Mouse (Mus musculus) c-Kit-positive CD71-negative TER-119-negative erythroid progenitor cells, embryonic 14.5 days (primary cell): ENCODE measurements around the gene Ift52.

Experiments
- DNase-seq: peaks from one replicate; pipeline ENCODE4 v3.0.0-alpha.2; 2013; ENCODE audit warnings: low read depth

Ift52 gene

DNA sequence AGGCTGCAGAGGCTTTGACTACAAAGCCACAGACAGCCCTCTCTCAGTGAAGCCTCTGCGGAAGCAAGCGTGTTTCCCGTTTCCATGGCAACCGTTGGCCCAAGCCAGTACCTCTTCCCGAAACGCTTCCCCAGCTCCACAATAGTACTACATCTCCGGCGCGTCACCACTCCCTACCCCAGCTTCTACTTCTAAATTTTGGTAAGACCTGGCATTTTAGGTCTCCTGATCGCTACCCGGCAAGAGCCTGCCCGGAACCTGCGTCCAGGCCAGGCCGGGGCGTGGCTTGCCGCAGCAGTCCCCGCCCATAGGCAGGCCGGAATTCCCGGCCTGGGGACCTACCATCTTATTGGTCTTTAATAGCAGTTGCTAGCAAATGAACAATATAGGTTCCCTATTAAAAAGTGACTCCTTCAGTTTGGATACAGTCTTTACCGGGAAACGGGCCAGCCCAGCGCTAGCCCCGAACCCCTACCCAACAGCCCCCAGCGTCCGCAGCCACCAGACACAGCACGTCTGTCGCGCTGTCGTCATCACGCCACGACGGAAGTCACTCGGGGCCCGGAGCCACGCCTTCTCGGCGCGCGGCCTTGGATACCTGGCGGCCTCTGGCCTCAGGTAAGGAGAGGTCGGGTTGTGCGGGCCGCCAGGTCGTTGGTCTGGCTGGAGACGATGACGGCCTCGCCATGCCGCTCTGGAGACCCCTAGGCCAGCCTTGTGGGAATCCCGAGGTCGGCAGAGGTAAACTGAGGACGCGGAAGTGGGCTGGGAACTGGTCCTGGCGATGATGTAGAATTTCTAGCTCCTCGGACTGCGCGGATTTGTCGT lies at the start of gene Ift52:
Gene Ift52 (plus strand): TSS at position 439 of the 828 bp plus-strand sequence.
- DNase-seq = peak; percentile 79

DNA sequence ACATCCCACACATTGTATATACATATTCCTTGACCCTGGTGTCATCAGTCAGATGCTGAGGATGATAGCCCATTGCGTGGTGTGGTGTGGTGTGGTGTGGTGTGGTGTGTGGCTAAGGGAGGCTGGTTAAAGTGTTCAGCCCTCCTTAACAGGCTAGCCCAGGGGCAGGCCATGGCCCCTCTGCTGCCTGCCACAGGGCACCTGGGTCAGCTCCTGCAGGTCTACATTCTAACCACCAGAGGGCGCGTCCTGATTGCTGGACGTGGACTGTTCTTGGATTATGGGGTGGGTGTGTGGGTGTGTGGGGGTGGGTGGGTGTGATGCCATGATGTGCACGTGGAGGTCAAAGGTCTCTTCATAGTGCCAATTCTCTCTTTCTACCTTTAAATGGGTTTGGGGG lies 48.8 kb upstream of the Ift52 start:
- peak; percentile 23 for DNase-seq

DNA sequence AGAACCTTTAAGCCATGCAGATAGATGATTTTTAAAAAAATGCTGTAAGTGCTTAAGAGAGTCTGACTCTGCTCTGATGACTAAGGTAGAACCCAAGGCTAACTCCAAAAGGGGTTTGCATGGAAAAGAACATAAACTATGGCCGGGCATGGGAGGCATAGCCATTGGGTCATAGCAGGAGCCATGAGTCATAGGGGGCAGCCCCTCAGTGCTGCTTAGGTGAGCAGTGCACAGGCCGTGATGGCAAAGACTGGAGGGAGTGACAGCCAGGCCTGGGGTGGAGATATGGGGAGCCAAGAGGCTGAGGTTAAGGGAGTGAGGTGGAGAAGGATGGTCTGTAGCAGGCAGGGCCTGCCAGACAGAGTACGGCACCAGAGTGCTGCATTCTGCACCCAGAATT lies 48.1 kb upstream of the Ift52 start:
- DNase-seq = no peak

DNA sequence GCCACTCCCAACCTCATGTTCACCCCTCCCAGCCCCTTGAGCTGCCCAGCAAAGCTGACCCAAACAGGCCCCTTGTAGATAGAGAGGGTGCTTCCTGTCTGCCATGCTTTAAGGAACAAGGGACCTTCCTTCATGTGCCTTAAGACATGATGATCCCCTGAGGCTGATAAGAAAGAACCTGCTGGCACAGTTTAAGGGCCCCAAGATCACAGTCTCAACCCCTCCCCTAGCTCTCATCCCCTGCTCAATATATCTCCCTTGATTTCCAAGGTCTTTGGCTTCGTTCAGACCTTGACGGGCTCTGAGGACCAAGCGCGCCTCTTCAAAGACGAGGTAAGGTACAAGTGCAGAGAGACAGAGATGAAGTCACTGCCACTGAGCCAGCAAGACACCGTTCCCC lies 46.3 kb upstream of the Ift52 start:
- DNase-seq = no peak

DNA sequence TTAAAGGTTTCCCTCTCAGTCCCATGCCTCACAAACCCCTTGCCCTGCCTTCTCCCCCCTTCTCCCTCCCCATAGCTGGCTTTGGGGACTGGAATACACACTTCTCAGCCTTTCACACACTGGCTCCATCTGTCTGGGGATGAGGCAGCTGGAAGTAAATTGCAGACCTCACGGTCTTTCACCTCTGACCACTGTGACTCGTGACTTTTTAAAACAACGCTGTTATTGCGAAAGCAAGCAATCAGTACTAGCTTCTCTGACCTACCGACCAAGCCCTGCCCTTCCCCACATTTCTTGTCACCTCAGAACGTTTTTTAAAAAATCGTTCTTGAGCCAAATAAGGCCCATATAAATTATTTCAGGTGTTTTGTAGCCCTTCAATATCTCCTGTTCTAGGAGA lies 44.4 kb upstream of the Ift52 start:
- no peak for DNase-seq

DNA sequence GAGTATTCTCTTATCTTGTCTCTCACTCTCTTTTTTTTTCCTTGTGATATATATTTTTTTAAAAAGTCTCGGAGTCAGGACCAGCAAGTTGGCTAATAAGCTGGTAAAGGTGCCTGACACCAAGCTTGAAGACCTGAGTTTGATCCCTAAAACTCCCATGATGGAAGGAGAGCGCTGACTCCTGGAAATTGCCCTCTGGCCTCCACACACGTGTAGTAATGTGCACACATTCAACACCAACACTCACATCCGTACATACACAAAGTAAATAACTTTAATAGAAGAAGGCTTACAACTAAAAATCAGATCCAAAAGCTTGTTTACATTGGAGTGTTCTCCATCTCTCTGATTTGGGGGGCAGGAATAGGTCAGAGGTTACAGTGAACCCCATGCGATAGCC lies 43.9 kb upstream of the Ift52 start:
- no peak for DNase-seq

DNA sequence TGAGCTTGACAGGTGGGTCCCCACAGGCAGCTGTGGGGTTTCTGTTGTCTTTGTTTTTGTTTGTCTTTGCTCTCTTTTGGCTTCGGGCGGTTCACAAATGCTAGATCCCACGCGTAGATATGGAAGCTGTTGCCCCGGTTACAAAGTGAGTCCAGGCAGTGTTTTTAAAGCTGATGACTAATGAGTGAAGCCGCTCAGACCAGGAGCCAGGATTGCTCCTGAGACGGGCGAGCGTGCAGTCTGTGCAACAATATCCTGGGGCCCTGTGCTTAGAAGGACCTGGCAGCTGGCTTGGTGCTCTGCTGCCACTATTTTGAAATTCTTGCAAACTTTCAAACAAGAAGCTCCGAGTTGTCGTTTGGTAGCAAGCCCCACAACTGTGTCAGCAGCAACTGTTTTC lies 43.5 kb upstream of the Ift52 start:
- DNase-seq = no peak

DNA sequence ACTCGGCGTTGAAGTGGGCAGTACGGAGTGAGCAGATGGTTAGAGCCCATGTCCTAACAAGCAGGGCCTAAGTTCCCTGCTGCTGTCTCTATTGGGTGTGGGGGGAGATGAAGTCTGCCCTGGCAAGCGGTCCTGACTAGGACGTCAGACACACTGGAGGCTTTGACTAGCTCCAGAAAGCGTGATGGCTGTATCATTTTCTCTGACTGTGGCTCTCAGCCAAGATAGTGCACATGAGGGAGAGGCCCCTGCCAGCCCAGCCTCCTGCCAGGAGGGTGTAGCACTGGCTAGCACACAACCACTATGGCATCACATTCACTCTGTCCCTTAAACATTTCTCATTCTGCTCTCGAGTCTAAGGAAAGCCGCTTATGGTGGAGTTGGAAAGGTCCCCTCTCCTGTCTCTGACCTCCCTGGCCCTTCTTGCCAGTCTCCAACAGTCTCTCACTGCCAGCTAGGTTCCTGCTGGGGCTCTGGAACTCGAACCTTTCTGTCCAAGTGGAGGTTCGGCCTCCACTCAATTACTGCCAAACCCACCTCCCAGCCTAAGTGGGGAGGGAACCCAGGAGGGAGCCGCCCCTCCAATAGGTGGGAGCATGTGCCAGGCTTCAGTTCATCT lies 41.9 kb upstream of the Ift52 start:
- DNase-seq = no peak

DNA sequence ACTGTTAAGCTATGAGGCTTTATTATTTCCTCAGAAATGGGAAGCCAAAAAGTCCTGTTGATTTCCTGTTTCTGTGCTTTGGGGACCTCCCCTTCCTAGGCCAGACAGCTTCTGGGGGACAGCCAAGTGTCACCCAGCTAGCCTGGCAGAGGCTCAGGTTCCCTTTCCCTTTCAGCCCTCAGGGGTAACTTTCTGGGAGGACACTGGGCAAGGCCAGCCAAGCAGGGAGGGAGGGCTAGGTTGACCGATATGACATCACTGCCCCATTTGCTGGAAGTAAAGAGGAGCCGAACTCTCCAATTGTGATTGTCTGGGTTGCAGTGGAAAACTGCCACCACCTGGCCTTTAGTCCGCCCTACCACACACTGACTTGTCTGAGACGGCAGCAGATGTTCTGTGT lies 41.2 kb upstream of the Ift52 start:
- no peak for DNase-seq

DNA sequence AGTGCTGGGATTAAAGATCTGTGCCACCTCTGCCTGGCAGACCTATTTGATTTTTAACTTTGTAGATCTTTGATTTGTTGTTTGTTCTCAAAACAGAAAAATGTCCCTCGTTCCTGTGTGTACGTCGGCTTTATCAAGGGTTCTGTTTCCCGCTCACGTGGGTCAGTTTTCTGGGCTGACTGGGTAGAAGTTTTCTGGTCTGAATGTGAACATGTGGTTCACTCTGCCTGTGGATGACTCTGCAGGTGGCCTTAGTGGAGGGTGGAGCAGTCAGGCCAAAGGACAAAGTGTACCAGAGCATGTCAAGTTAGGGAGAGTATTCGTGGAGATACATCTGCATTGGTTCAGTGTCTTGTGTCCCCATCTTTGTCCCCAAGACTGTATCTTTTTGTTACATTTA lies 32.8 kb upstream of the Ift52 start:
- no peak for DNase-seq

DNA sequence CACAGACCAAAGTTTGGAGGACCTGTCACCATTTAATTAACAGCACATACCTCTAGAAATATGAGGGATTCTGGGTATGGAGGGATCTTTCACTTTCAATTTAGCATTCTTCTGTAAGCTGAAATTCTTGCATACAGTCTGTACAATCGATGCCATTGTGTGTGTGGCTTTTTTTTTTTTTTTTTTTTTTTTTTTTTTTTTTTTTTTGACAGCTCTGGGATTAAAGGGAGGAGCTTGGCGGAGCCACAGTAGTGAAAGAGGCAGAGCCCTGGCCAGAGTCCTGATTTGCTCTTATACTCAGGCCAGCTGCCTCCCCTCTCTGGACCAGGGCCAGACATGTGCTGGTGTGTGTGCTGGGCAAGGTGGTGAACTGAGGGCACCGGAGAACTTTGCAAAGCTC lies 31.2 kb upstream of the Ift52 start:
- DNase-seq = no peak

DNA sequence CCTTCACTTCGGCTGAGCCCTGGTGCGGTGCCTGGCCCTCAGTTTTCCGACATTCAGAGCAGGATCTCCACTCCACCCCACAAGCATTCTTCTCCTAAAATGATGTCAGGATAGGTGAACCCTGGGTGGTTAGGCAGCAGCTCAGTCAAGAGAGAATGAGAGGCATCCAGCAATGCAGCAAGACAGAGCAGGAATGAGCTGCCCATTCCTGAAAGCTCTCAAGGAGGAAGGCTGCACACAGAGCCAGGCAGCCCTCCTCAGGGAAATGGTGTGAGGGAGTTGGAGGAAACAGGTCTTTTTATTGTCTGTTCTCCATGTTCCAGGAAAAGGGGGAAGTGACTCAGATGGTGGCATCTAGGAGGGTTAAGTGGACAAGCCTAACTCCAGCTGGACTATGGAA lies 30.4 kb upstream of the Ift52 start:
- DNase-seq = no peak

DNA sequence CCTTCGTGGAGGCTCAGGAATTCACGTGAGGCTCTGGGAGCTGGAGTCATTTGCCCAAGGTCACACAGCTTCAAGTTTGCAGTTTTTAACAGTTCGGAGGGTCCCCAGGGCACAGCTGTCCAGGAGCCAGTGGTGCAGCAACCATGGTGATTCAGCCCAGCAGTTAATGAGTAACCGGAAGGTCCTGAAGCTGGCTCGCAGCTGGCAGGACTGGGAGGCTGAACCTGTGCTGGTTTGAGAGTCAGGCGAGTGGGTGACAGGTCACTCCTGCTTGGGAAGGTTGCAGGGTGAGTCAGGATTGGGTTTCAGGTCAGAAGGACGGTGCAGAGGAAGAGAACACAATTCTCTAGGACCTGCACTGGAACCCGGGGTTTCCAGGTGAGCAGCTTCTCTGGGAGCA lies 29.9 kb upstream of the Ift52 start, which contains the start of gene Sgk2:
Gene Sgk2 (plus strand): TSS at position 113 of the 400 bp plus-strand sequence.
- no peak for DNase-seq

DNA sequence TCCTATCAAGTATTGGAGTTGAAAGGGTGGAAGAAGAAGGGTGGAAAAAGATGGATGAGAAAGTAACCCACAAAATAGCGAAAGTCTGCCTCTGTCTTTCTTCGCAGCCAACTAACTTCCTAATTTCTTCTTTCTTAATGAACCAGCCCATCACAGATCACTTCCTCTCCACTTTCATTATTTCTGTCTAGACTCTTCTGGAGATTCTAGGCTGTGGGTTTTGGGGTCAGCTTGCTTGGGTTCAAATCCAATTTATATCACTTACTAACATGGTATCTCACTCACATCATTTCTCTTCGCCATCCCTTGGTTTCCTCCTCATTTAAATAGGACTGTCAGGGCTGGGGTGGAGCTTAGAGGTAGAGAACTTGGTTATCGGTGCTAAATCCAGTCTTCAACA lies 28.9 kb upstream of the Ift52 start:
- no peak for DNase-seq

DNA sequence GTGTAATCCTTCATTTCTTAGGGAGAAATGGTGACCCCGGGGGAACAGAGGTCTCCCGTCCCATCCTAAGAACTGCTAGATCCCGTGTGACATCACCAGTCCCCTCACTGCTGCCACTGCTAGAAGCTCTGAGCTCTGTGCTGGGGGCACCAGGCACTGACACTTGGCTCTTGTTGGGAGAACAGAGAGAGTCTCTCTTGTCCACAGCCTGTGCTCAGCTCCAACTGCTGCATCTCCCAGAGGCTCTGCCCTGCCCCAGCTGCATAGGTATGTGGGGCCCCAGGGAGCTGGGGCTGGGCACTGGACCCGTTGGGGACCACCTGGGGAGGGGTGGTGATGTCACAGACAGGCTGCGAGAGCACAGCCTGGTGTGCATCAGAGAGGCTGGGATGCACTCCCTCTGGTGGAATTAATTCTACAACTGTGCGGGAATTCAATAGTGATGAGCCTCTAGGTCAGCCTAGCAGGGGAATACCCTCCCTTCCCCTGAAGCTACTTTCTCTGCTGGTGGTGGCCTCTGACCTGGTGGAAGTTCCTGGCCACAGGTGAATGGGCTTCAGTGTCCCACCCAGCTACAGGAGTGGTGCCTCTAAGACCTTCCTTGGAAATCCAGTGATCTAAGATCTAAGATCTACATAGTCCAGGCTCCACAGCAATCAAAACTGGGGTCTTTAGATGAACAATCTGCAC lies 25.6 kb upstream of the Ift52 start:
- DNase-seq = no peak

DNA sequence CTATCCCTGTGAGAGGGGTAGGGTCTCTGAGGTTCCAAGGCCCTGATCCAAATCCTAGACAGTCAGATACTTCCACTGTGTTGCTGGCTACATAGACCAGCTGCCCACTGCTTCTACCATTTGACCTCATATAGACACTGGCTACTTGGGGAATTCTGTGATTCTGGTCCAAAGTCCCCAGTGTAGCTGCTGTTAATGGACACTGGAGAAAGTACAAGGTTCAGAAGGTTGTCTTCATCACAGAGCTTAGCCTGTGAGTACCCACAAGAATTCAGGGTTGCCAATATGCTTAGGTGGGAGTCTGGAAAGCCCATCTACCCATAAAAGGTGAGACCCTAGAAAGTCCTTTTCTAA lies 25.1 kb upstream of the Ift52 start:
- no peak for DNase-seq

DNA sequence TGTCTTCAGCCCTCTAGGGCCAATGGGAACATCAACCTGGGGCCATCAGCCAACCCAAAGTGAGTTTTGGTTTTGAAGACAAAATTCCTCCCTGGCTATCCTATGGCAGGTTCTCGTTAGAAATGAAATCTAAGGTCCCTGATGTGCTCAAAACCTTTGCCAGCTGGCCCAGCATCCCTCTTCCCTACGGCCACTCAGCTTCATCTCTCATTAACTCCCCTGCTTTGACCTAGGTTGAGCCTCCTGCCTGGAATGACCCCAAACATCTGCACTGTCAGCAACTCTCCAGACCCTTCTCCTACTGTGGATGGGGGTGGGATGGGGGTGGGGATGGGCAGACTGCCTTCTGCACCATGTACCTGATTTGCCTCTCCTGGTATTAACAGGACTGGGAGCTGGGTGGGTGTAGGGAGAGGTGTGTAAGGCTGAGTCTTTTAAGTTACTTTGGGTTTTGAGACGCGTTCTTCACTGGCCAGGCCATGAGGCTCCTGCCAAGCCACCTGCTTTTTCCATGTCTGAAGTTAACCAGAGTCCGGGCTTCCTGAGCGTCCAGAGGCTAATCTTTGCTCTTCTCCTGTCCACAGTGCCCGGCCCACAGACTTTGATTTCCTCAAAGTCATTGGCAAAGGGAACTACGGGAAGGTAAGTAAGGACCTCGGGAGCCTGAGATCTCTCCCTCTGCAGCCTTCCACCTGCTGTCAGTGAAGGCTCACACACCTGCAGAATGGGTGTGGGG lies 23.1 kb upstream of the Ift52 start:
- DNase-seq = no peak

DNA sequence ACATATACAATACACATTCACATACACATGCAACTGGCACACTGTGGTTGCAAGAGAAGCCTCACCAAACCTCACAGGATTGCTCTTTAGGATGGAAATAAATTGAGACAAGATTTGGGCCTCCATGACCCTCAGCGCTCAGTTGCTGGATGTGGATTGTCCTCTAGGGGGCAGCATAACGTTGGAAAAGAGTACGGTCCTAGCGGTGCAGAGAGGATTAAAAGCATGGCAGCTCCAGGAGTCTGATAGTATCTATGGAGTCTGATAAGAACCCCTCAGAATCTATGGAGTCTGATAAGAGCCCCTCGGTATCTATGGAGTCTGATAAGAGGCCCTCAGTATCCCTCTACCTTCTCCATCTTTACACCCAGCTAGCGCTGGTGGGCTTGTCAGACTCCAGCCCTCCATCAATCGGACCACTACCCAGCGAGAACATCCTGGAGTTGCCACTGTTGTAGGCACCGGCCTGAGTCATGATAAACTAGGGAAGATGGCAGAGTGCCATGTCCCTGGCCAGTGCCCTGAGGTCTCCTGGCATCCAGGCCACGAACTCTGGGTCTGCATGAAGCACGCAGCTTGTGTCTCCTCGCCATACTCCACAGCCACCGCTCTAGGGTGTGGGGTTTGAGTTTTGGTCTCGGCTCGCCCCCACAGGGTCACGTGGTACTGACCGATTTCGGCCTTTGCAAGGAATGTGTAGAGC lies 18.5 kb upstream of the Ift52 start:
- DNase-seq = peak; percentile 68

DNA sequence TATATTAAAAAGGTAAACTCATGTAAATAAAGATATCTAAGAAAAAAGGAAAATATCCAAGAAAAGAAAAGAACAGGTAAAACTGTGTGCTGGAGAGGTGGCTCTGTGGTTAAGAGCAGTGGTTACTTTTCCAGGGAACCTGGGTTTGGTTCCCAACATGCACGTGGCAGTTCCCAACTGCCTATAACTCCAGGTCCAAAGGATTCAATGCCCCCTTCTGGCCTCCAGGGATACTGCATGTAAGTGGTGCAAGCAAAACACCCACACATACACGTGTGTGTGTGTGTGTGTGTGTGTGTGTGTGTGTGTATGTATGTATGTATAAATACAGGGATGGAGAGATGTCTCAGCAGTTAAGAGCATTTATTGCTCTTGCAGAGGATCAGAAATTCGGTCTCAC lies 17.4 kb upstream of the Ift52 start:
- DNase-seq = peak; percentile 36

DNA sequence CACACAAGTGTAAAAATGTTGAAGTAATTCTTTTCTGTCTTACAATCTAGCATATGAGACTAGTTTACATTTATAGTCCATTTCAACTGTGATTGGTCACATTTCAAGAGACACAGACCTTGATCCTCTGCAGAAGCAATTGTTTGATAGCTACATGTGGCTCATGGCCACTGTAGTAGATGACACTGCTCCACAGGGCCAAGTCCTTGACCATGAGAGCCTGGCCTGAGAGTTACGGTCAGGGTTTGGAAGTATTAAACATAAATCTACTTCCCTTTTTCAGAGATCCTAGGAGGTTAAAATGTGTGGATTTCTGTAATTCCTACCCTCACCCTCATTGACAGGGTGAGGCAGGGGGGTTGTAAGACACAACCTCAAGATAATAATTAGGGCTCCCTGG lies 16.1 kb upstream of the Ift52 start:
- DNase-seq = no peak

DNA sequence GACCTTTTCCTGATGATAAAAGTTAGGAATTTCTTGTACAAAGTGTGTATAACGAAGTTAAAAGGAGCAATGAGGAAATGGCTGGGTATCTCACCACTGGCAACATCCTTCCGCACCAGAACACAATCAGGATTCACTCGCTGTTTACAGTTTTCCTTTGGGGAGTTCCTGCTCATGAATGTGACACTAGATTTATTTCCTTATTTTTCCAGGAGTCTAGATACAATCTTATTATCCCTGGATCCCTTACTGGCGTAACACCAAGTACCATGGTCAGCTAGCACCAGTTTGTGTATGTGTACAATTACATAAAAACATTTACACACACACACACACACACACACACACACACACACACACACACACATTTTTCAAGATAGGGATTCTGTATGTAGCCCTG lies 9.9 kb upstream of the Ift52 start:
- no peak for DNase-seq

DNA sequence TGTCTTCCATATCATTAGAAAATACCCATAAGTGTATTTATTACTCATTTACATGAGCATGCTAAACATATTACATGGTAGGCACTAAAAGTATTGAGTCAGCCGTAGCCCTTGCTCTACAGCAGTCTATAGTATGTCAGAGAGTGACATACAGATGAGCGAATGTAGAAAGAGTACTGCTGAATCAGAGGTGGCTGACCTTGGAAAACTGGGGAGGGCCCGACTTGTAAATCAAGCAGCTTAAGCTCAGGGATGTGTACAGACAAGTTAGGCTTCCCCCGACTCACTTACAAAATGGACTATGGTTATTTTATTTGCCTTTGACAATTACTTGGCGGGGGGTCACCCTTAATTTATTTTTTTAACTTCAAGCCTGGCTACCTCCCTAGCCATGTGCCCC lies 14.1 kb downstream of the Ift52 start:
- DNase-seq = no peak
